Mouse (Mus musculus) spleen, adult 18-20 months (tissue): ENCODE data around the gene D17Wsu92e.

Experiments
- DNase-seq, 2 experiments: peaks; one replicate each; pipeline ENCODE4 v3.0.0; 2022; ENCODE audit warnings: mixed read lengths in 2 of 2

The D17Wsu92e gene

DNA sequence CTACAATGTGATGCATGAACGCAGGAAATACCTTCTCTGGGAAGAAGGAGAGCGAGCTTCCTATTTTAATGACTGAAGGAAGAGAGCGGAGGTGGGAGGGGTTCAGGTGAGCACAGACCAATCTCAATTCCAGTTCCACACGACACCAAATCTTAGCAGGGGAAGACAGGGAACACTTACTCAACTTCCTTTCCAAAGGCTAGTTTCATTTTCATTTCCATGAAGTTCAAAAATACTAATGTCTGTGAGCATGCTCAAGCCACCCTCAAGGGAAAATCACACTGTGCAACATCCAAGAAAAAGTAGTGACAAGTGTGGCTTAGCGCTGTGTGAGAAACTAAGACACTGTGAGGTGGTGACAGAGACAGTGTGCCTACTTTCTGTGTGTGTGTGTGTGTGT lies 30.4 kb downstream of the D17Wsu92e start:
- DNase-seq: no peak

DNA sequence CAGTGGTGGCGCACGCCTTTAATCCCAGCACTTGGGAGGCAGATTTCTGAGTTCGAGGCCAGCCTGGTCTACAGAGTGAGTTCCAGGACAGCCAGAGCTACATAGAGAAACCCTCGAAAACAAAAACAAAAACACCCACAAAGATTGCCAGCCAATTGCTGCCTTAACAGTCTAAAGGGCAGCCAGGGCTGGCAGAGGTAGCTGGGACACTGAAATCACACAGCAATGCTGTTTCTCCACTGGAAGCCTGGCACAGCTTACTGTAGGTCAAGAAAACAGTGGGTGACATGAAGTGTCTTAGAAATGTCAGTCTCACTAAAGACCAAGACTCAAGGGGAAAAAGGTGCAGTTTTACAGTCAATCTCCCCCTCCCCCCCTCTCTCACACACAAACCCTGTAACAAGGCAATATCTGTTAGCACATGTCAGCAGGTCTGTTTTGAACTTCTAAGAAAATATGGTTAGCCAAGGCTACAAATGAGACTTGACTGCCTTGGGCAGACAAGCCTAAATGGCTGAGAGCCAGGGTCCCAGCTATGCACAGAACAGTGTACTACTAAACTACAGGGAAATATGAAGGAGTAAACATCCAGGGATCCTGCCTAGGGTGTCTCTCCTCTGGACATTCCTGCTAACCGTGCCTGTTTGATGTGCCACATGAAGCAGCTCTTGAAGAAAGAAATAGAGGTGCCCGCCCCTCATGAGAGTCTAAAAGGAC lies 31.8 kb downstream of the D17Wsu92e start:
- DNase-seq: no peak

GRCm38 (mm10) chr17:27783567-27783966 lies 36.9 kb downstream of the D17Wsu92e start:
- DNase-seq: no peak

DNA sequence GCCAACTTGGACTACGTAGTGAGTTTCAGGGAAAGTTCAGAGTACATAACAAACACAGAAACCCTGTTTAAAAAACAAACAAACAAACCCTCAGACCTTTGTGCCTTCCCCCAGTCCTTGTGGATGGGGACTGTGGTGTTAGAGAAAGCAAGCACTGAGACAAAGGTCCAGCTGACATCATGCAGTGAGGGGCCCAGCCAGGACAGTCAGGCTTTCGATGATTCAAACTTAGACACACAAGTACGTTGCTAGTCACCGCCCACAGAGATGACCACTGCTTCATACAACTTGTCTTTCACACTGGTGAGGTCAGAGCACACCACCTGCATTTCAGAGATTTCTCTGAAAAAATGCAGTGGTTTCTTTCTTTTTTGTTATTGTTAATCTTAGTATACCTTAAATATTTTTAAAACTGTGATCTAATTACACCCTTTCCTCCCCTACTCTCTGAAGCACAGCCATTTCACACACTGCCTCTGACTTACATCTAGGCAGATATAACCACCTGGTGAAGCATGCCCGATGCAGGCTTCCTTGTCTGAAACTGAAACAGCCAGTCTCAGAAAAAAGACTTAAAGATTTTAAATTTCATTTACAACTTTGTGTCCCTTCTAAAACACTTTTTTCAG lies 39.3 kb downstream of the D17Wsu92e start:
- no peak for DNase-seq

GRCm38 (mm10) chr17:27779755-27780154 lies 40.7 kb downstream of the D17Wsu92e start:
- DNase-seq: no peak

DNA sequence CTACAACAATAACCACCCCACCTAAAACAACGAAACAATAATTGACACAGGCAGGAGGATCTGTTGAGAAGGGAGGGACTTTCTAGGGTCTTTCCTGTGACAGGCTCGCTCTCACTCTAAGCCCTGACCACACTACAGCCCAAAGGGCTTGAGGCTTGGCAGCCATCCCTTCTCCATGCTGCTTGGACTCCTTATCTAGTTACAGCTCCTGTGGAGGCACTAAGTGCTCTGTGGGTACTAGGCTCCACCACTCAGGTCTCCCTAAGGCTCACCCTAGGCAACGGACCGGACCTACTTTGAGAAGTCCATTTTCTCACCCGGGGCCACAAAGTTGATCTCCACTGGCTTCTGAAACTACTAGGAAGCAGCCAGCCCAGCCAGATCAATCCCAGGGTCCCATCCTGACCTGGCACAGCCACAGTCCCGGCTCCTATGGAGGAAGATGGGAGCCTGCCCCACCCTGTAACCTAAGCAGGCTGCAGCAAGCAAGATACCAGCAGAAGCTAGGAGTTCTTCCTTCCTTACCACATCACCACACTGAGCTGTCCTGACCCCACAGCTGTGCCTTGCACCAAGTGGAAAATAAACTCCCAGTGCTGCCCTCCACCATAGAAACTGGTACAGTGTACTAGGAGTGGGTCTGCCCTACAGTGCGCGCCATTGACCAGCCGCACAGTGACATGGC lies 41.6 kb downstream of the D17Wsu92e start:
- no peak for DNase-seq

DNA sequence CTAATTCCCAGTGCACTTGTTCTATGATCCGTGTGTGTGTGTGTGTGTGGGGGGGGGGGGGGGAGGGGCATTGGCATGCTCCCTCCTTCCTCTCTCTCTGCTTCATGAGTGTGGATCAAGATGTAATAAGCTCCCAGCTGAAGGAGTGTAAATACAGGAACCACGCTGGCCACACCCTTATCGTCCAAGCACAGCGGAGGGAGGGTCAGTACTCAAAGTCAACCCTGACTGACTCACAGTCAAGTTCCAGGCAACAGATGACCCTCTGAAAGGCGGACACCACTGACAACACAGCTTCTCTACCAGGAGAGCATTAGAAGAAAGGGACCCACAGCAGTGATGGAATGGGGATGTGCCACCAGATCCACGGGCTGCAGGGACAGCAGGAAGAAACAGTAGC lies 42.6 kb downstream of the D17Wsu92e start:
- DNase-seq: no peak

- DNase-seq: no peak
Measured at GRCm38 (mm10) chr17:27774198-27774597, 46.2 kb downstream of the D17Wsu92e start.

- no peak for DNase-seq
Measured at GRCm38 (mm10) chr17:27771616-27772015, 48.8 kb downstream of the D17Wsu92e start.

- peak; percentile 27 to 60 for DNase-seq
Measured at GRCm38 (mm10) chr17:27768817-27769542, 51.5 kb downstream of the D17Wsu92e start.

GRCm38 (mm10) chr17:27767543-27767942 lies 52.9 kb downstream of the D17Wsu92e start:
- no peak for DNase-seq

DNA sequence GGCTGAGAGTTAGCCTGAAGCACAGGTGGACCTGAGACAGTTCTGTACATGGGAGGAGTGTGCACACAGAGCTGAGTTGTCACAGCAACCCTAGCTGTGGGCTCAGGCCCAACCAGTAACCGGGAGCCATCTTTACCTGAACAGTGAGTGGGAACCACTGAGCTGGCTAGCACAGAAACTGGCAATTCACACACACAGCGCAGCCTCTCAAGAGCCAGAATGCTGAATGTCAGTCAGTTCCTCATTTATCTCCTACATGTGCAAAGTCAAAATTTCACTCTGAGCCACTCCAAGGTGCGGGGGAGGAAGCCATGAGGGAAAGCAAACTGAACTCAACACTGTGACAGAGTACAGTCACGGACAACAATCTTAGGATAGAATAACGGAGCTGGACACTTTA lies 53.3 kb downstream of the D17Wsu92e start:
- no peak for DNase-seq

- no peak for DNase-seq
Measured at GRCm38 (mm10) chr17:27765066-27765465, 55.4 kb downstream of the D17Wsu92e start.

- no peak for DNase-seq
Measured at GRCm38 (mm10) chr17:27764453-27764852, 56.0 kb downstream of the D17Wsu92e start.

DNA sequence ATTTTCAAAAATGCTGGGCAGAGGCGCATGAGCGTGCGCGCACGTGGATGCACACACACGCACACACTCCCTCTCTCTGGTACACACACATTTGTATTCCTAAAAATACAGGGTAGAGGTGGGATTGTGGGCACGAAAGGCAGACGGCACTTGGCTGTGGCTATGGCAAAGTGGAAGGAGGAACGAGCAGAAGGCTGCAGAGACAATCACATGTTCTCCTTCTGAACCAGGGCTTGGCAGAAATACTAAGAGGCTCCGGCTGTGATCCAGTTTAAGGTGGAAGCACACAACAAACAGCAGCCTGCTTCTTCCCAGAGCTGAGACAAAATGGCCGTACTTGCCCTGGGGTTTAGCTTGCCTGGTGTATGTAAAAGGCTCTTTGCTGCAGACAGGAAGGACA lies 57.6 kb downstream of the D17Wsu92e start:
- DNase-seq: no peak

- DNase-seq: peak in 1 of 2 experiments; percentile 39
Measured at GRCm38 (mm10) chr17:27761639-27762336, 58.7 kb downstream of the D17Wsu92e start.

DNA sequence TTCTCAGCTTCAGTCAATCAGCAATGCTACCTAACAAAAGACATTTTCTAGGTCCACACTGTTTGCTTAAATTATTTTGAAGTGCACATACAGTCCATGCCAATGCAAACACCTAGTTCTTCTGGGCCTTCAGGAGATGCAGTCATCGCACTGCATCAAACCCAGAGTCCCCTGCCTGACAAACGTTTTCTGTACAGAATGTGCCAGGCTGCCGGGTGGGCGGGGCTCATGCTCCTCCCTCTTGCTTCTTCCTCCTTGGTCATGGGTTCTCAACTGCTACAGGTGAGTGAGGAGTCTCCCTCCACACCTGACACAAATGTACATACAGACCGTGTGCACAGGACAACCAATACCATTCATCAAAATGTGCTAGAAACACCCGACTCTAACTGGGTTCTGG lies 60.3 kb downstream of the D17Wsu92e start:
- DNase-seq: no peak

DNA sequence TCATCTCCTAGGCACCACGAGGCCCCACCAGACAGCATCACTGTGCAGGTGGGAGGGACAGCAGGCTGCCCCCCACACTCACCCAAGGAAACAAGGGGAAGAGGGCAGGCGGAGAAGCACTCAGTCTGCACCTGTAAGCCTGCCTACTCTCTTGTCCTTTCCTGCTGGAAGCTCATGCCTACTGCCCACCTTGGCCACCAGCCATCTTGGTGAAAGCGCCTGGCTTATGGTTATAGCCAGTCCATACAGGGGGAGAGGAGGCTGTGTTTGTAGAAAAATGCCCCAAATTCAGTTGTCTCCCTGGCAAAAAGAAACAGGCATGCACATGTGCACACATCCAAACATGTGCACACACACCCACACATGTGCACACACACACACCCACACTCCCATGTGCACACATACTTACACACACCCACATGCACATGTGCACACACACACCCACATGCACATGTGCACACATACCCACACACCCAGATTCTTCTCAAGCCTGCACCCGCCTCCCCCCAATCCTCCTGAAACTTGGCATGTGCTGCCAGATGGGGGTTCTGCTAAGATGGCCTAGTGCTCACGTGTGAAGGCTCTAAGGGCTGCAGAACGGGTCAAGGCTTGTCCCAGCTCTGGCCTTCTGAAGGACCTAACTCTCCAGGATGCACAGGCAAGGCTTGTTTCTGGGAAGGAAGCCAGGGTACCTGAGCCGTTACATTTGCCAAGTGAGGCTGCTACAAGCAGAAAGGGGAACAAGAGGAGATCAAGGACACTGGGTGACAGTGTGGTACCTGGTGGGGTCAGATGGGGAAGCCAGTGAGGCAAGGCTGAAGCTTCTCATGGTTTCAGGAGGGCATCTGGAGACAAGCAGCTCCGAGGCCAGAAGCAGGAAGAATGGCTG lies 68.9 kb downstream of the D17Wsu92e start:
- no peak for DNase-seq

GRCm38 (mm10) chr17:27750451-27750942 lies 70.0 kb downstream of the D17Wsu92e start:
- DNase-seq: no peak

GRCm38 (mm10) chr17:27748123-27748522 lies 72.3 kb downstream of the D17Wsu92e start:
- DNase-seq: no peak

GRCm38 (mm10) chr17:27746446-27746845 lies 74.0 kb downstream of the D17Wsu92e start:
- no peak for DNase-seq
